Mouse (Mus musculus) heart, embryonic 16.5 days (tissue): ENCODE measurements at regions not wholly inside any gene's neighbourhood (a gene's known extent, or its start where the extent isn't known, plus 50 kb on each side); places are given as distances from the start of the nearest gene placed in this dataset.

Experiments
- ATAC-seq: fragments of 200-750 bp; cut with Nextera tagmentation; replicated peaks from 2 replicates; pipeline ENCODE4 v1.8.0; 2017; ENCODE audit warnings: moderate number of reproducible peaks; ENCODE audit not compliant: insufficient read depth, low FRiP score; ENCODE audit errors: extremely low read depth
- H3K27ac ChIP-seq: fragments of 300-500 bp; sonication (generic); 2 replicates; pipeline ENCODE4 v1.5.1; 2014; ENCODE audit warnings: mild to moderate bottlenecking, low read length, control low read depth, moderate library complexity
- H3K27me3 ChIP-seq: fragments of 300-500 bp; sonication (generic); 2 replicates; pipeline ENCODE4 v1.6.1; 2014; ENCODE audit warnings: low read length, mixed read lengths; ENCODE audit not compliant: control insufficient read depth, insufficient read depth
- H3K36me3 ChIP-seq: fragments of 300-500 bp; sonication (generic); 2 replicates; pipeline ENCODE4 v1.6.1; 2014; ENCODE audit not compliant: control insufficient read depth, insufficient read depth
- H3K4me1 ChIP-seq: fragments of 300-500 bp; sonication (generic); 2 replicates; pipeline ENCODE4 v1.6.1; 2014; ENCODE audit warnings: low read length, mixed read lengths; ENCODE audit not compliant: control insufficient read depth, insufficient read depth
- H3K4me2 ChIP-seq: fragments of 300-500 bp; sonication (generic); 2 replicates; pipeline ENCODE4 v1.6.1; 2014; ENCODE audit warnings: low read depth, mild to moderate bottlenecking, control low read depth, low read length
- H3K4me3 ChIP-seq: fragments of 300-500 bp; sonication (generic); 2 replicates; pipeline ENCODE4 v1.5.1; 2014; ENCODE audit warnings: mild to moderate bottlenecking, control low read depth, low read length
- H3K9ac ChIP-seq: fragments of 300-500 bp; sonication (generic); 2 replicates; pipeline ENCODE4 v1.6.1; 2014; ENCODE audit warnings: low read length, control low read depth
- H3K9me3 ChIP-seq: fragments of 300-500 bp; sonication (generic); replicated peaks from 2 replicates; pipeline ENCODE4 v1.6.1; 2016; ENCODE audit warnings: low read length; ENCODE audit not compliant: control insufficient read depth
- WGBS: fragments of 180-500 bp; shearing (Covaris S2); extraction: QIAGEN DNeasy Blood & Tissue Kit; methylation state at CpG from one replicate; pipeline ENCODE4 v1.1.7; 2014; 5-methylcytosine and 5-hydroxymethylcytosine counted together

DNA sequence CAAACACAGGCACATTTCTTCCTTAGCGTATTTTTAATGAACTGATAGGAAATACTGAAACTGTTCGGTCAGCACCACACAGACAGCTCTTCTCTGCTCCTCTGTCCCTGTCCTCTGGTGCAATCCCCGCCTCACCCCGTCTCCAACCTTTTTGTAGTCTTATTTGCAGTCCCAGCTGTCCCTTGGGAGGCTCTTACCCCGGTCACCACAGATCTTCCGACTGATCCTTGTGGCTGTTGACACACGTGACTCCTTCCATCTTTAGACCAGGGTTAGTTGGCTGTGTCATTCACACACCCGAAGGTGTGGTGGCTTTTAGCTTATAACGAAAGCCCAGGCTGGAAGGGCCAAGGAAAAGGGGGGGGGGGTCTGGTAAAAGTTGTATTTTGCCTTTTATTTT, 56.4 kb downstream of the Cyp26a1 start:
- H3K9me3 ChIP-seq = peaks cover 2% of the 10 kb centered on the region; the same call in 1 of the 2 replicates
- H3K4me3 ChIP-seq = no peak overlapping the region
- H3K4me2 ChIP-seq = no peak overlapping the region
- no peaks in the 10 kb centered on the region for H3K27me3 ChIP-seq
- no peak for ATAC-seq
- H3K4me1 ChIP-seq = no peaks in the 10 kb centered on the region
- H3K36me3 ChIP-seq = no peaks in the 10 kb centered on the region
- no peak overlapping the region for H3K27ac ChIP-seq
- H3K9ac ChIP-seq = no peak overlapping the region
- 83% methylated on average over 9 of the region's 9 CpGs for WGBS

DNA sequence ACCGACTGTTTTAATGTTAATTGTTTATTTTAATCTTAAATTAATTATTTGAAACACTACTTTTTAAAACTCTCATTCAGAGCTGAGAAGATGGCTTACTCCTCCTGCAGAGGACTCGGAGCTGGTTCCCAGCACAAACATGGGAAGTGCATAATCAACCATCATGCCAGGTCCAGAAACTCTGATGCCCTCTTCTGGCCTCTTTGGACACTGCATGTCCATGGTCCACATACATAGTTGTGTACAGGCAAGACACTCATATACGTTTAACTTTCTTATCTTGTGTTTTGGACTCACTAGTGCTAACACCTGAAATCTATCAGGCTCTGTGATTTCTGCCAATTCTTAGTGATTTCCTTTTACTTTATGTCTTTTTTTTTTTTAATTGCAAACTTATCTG, 57.8 kb downstream of the Cyp26a1 start:
- no peak overlapping the region for H3K27ac ChIP-seq

DNA sequence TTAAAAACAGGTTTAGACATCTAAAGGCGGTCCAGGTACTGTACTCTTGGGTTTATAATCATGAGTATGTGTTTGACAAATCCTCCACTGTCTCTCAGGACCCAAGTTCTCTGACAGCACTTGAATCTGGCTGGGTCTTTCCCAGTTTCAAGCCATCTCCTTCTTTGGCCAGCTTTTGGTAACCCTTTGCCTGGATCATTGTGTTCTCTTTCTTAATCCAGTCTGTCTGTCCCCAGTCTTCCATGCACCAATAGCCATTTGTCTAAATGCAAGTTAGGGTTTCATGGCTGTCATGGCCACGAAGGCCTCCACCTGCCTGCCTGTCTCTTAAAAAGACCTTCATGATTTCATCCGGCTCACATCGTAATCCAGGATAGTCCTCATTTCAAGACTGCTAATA, 71.8 kb downstream of the Cyp26a1 start:
- no peak for ATAC-seq
- Histone ChIP-seq H3K4me3 (no peak overlapping the region), H3K27ac (no peak overlapping the region), H3K9ac (no peak overlapping the region), H3K9me3 (no peaks in the 10 kb centered on the region), H3K36me3 (no peaks in the 10 kb centered on the region), H3K4me1 (no peaks in the 10 kb centered on the region), H3K4me2 (no peak overlapping the region), H3K27me3 (no peaks in the 10 kb centered on the region)
- 81% methylated on average over 4 of the region's 4 CpGs for WGBS

More for the DNA sequence above, 57.8 kb downstream of the Cyp26a1 start:
- Histone ChIP-seq H3K4me2 (no peak overlapping the region), H3K4me3 (no peak overlapping the region), H3K27me3 (no peaks in the 10 kb centered on the region), H3K4me1 (no peaks in the 10 kb centered on the region), H3K9me3 (peaks cover 2% of the 10 kb centered on the region; the same call in 1 of the 2 replicates), H3K36me3 (no peaks in the 10 kb centered on the region), H3K9ac (no peak overlapping the region)
- ATAC-seq = no peak
- 84% methylated on average over 3 of the region's 3 CpGs for WGBS

DNA sequence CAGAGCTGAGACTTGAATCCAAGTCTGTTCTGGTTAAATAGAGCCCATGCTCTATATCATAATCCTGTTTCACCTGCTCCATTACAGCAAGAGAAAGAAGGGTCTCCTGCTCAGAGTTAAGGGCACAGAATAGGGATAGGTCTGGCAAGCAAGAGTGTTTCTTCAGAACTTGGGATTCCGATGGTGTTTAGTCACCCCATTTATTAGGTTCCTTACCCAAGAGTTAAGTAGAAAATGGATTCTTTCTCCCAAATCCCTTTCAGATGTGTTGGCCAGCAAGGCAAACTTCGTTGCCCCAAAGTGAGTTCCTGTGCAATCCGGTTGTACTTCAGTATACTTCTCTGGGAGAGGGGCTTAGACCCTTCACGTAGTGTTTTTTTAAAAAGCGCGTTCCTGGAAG, 74.4 kb downstream of the Cyp26a1 start:
- ATAC-seq = no peak
- no peak overlapping the region for H3K9ac ChIP-seq
- no peaks in the 10 kb centered on the region for H3K36me3 ChIP-seq
- no peak overlapping the region for H3K4me3 ChIP-seq
- no peaks in the 10 kb centered on the region for H3K9me3 ChIP-seq
- no peak overlapping the region for H3K4me2 ChIP-seq
- 84% methylated on average over 6 of the region's 6 CpGs for WGBS
- H3K27me3 ChIP-seq = no peaks in the 10 kb centered on the region
- H3K27ac ChIP-seq = no peak overlapping the region
- no peaks in the 10 kb centered on the region for H3K4me1 ChIP-seq

DNA sequence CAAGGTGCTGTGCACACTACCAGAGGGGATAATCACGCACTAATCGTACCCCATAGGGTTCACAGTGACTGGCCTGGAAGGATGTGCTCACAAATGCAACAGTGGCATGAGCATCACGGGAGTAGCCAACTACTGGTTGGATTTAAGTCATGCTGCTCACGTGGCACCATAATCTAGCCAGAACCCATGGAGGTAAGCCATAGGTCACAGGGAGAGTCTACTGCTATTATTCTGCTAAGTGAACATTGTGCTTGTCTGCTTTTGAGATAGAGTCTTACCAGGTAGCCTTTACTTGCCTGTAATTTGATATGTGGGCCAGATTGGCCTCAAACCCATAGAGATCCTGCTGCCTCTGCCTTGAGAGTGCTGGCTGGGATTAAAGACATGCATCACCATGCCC, 77.0 kb downstream of the Cyp26a1 start:
- H3K4me3 ChIP-seq = no peak overlapping the region
- H3K27ac ChIP-seq = no peak overlapping the region
- no peak overlapping the region for H3K9ac ChIP-seq
- H3K4me2 ChIP-seq = no peak overlapping the region
- H3K9me3 ChIP-seq = no peaks in the 10 kb centered on the region
- WGBS = 86% methylated on average over 4 of the region's 4 CpGs
- H3K36me3 ChIP-seq = no peaks in the 10 kb centered on the region
- H3K27me3 ChIP-seq = no peaks in the 10 kb centered on the region
- ATAC-seq = no peak
- H3K4me1 ChIP-seq = peaks cover 2% of the 10 kb centered on the region; the same call in 1 of the 2 replicates

DNA sequence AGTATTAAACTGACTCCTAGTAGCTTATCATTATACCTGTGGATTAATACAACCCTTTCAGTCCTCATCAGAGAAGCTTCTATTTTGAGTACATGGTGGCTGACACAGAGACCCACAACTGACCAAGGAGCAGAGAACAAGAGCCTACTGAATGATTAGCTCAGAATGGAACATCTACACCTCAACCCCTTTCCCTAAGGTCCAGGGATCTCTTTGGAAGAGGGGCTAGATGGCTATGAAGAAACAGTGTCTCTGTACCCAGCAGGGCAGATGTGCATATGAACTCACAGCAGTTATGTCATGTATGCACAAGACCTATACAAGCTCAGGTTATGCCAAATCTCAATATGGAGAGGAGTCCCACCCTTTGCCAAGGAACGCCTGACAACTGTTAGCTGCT, 77.4 kb downstream of the Cyp26a1 start:
- peaks cover 2% of the 10 kb centered on the region; the same call in 1 of the 2 replicates for H3K4me1 ChIP-seq
- ATAC-seq = no peak
- H3K4me3 ChIP-seq = no peak overlapping the region
- H3K4me2 ChIP-seq = no peak overlapping the region
- 79% methylated on average over 1 of the region's 1 CpGs for WGBS
- H3K36me3 ChIP-seq = no peaks in the 10 kb centered on the region
- H3K9me3 ChIP-seq = no peaks in the 10 kb centered on the region
- H3K9ac ChIP-seq = no peak overlapping the region
- no peaks in the 10 kb centered on the region for H3K27me3 ChIP-seq
- no peak overlapping the region for H3K27ac ChIP-seq

DNA sequence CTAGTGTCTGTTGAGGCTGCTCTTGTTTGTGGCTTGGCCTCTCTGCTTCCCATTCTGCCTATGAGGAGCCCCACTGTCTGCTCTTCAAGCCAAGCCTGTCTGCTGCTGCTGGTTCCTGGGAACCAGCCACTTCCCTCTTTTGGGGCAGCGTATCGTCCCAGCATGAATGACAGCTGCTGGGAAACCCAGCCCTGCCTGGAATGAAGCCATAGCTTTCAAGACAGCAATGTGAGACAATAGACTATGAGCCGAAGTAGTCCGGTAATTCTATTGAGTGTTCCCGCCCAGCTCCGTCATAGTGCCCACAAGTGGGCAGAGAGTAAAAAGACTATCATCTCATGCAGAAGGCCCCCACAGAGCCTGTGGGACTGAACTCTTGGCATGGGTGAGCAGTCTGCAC, 80.4 kb downstream of the Cyp26a1 start:
- 45% methylated on average over 6 of the region's 6 CpGs for WGBS
- Histone ChIP-seq H3K9ac (no peak overlapping the region), H3K9me3 (no peaks in the 10 kb centered on the region), H3K27me3 (no peaks in the 10 kb centered on the region), H3K4me3 (no peak overlapping the region), H3K4me2 (no peak overlapping the region), H3K4me1 (peaks cover 2% of the 10 kb centered on the region; the same call in 1 of the 2 replicates), H3K36me3 (no peaks in the 10 kb centered on the region), H3K27ac (no peak overlapping the region)
- ATAC-seq = no peak

DNA sequence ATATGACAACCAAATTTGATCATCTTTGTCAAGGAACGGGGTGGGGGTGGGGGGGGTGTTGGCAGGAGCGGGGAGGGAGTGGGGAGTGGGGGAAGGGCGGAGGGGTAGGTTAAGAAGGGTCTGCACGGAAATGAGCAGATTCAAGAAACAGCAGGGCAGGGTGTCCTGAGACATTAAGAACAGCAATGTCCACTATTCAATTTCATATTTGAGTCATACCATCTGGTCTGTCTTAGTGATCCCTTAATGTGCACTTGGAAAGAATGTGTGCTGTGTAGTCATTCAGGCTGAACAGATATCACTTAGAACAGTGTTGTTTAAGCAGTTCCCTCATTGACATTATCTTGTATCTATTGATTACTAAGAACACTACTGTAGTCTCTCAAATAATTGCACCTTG, 81.0 kb downstream of the Cyp26a1 start:
- H3K4me1 ChIP-seq = peaks cover 2% of the 10 kb centered on the region; the same call in 1 of the 2 replicates
- no peaks in the 10 kb centered on the region for H3K9me3 ChIP-seq
- no peak overlapping the region for H3K9ac ChIP-seq
- H3K36me3 ChIP-seq = no peaks in the 10 kb centered on the region
- H3K27me3 ChIP-seq = no peaks in the 10 kb centered on the region
- no peak overlapping the region for H3K4me3 ChIP-seq
- no peak overlapping the region for H3K27ac ChIP-seq
- ATAC-seq = no peak
- WGBS = 83% methylated on average over 4 of the region's 4 CpGs
- H3K4me2 ChIP-seq = no peak overlapping the region

DNA sequence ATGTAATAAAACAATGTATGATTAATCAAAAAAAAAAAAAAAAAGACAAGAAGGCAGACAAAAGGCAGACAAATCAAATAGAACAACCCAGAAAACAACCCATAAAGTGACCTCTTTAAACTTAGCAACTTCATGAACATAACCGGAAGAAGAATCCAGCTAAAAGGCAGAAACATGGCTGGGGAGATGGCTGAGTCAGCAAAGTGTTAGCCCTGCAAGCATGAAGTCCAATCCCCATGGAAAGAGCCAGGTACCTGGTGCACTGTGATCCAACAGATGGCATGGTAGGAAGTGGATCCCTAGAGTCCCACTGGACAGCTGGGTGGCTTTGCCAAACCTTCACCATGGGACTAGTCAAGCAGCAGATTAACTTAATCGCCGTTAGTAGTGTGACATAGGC, 90.9 kb downstream of the Cyp26a1 start:
- Histone ChIP-seq H3K4me1 (no peaks in the 10 kb centered on the region), H3K4me3 (no peak overlapping the region), H3K36me3 (no peaks in the 10 kb centered on the region), H3K4me2 (no peak overlapping the region), H3K9me3 (no peaks in the 10 kb centered on the region), H3K27me3 (no peaks in the 10 kb centered on the region), H3K9ac (no peak overlapping the region), H3K27ac (no peak overlapping the region)
- no peak for ATAC-seq
- WGBS = 92% methylated on average over 3 of the region's 3 CpGs
